9 mouse cellular contexts compared by ENCODE assay signal in genomic region chr5:123992193-123992637, GRCm38 (mm10). TPM values are rescaled to one million over a fixed set of nuclear protein-coding genes. Genes with fewer than 3 reads are reported as not detected.
A peak's percentile ranks its signal among the peaks of the same experiment; 100 is the strongest.
DNase-seq lines count a peak whose midpoint lies in the region; ATAC-seq lines count a peak whose summit lies in the region.
"Had no signal": no experiment of that assay in that cellular context is flagged by ENCODE, and none has a peak within 500 bp of the region (broad histone marks: within the 10 kb centered on the region; RNA-seq: fewer than 3 reads in every experiment).

No protein-coding gene starts in this region.

- H3K9me3 ChIP-seq in forebrain, embryonic 14.5 days (replicated peaks; ENCODE audit: control insufficient read depth, low read length), result no peaks in the 10 kb centered on the region
- H3K9me3 ChIP-seq in forebrain, embryonic 10.5 days, result no peaks in the 10 kb centered on the region
- H3K9me3 ChIP-seq in midbrain, embryonic 16.5 days (replicated peaks; ENCODE audit: control insufficient read depth, low read length, poor library complexity, severe bottlenecking), result no peaks in the 10 kb centered on the region
- H3K9me3 ChIP-seq: embryonic facial prominence, embryonic 12.5 days had no signal

- ATAC-seq in forebrain, embryonic 14.5 days, result no peak
- ATAC-seq in granulocyte monocyte progenitor cell, adult 5-6 weeks (replicated peaks; ENCODE audit: poor library complexity, severe bottlenecking), result peak; percentile 84
- no peak for ATAC-seq in midbrain, embryonic 16.5 days

- no peaks in the 10 kb centered on the region for H3K27me3 ChIP-seq in forebrain, embryonic 14.5 days (replicated peaks; ENCODE audit: control insufficient read depth, insufficient read depth, low read length)
- no peaks in the 10 kb centered on the region for H3K27me3 ChIP-seq in forebrain, embryonic 10.5 days (ENCODE audit: poor library complexity, severe bottlenecking)
- no peaks in the 10 kb centered on the region for H3K27me3 ChIP-seq in midbrain, embryonic 16.5 days (ENCODE audit: control insufficient read depth, insufficient read depth, low read depth, low read length)
- H3K27me3 ChIP-seq: embryonic facial prominence, embryonic 12.5 days had no signal

- WGBS in forebrain, embryonic 14.5 days, result 87% methylated on average over 10 of the region's 10 CpGs
- 84% methylated on average over 10 of the region's 10 CpGs for WGBS in forebrain, embryonic 10.5 days
- 84% methylated on average over 10 of the region's 10 CpGs for WGBS in midbrain, embryonic 16.5 days

- no peak overlapping the region for H3K9ac ChIP-seq in forebrain, embryonic 14.5 days (ENCODE audit: low read length)
- H3K9ac ChIP-seq in midbrain, embryonic 16.5 days (ENCODE audit: low read depth, low read length), result no peak overlapping the region
- H3K9ac ChIP-seq: embryonic facial prominence, embryonic 12.5 days had no signal

- H3K27ac ChIP-seq in forebrain, embryonic 14.5 days (ENCODE audit: low read depth, low read length), result peak overlapping the region; percentile 85; the same call in 1 of the 2 replicates
- no peak overlapping the region for H3K27ac ChIP-seq in forebrain, embryonic 10.5 days
- no peak overlapping the region; the same call in 1 of the 2 replicates for H3K27ac ChIP-seq in midbrain, embryonic 16.5 days (ENCODE audit: low read length)
- H3K27ac ChIP-seq: embryonic facial prominence, embryonic 12.5 days had no signal

- DNase-seq in forebrain, embryonic 14.5 days (ENCODE audit: low spot score), result no peak
- no peak for DNase-seq in forebrain, embryonic 10.5 days (ENCODE audit: extremely low spot score, low spot score)
- DNase-seq in 416B (ENCODE audit: low read depth), result peak; percentile 49
- DNase-seq in kidney, adult 9 months, result peak; percentile 61
- peak; percentile 66 for DNase-seq in skeletal muscle tissue, adult 2 months (ENCODE audit: low read depth, low spot score)
- no peak for DNase-seq in thymus, postnatal 0 days (ENCODE audit: low spot score)

- no peak overlapping the region for H3K4me2 ChIP-seq in forebrain, embryonic 14.5 days (ENCODE audit: low read length)
- H3K4me2 ChIP-seq in midbrain, embryonic 16.5 days (ENCODE audit: low read length), result no peak overlapping the region
- H3K4me2 ChIP-seq: embryonic facial prominence, embryonic 12.5 days had no signal

- peaks cover 12% of the 10 kb centered on the region; the same call in 1 of the 2 replicates for H3K36me3 ChIP-seq in forebrain, embryonic 14.5 days (ENCODE audit: control insufficient read depth, insufficient read depth, low read length)
- H3K36me3 ChIP-seq in forebrain, embryonic 10.5 days (replicated peaks), result peaks cover 4% of the 10 kb centered on the region
- H3K36me3 ChIP-seq in midbrain, embryonic 16.5 days (ENCODE audit: control insufficient read depth, insufficient read depth, low read length), result peaks cover 2% of the 10 kb centered on the region; the same call in 1 of the 2 replicates

- H3K4me1 ChIP-seq in forebrain, embryonic 14.5 days (ENCODE audit: control insufficient read depth, insufficient read depth, low read length), result no peaks in the 10 kb centered on the region
- H3K4me1 ChIP-seq in forebrain, embryonic 10.5 days, result peaks cover 14% of the 10 kb centered on the region
- no peaks in the 10 kb centered on the region; the same call in 1 of the 2 replicates for H3K4me1 ChIP-seq in midbrain, embryonic 16.5 days (ENCODE audit: control insufficient read depth, insufficient read depth, low read length)

- H3K4me3 ChIP-seq in forebrain, embryonic 14.5 days (ENCODE audit: low read depth, low read length), result no peak overlapping the region
- no peak overlapping the region for H3K4me3 ChIP-seq in forebrain, embryonic 10.5 days
- no peak overlapping the region for H3K4me3 ChIP-seq in midbrain, embryonic 16.5 days (ENCODE audit: low read depth, low read length)
- H3K4me3 ChIP-seq: embryonic facial prominence, embryonic 12.5 days had no signal

RNA-seq across cellular contexts. Expression of gene Hip1r, which starts 18.8 kb away (rescaled TPM):
- polyA plus RNA-seq in forebrain, embryonic 14.5 days (2014; fragmentation: Nextera tagmentation; extraction: Ambion mirVana), result 12.4 and 27.1 TPM in 2 replicates
- polyA plus RNA-seq in forebrain, embryonic 10.5 days (2016; fragmentation: Nextera tagmentation; extraction: Ambion mirVana), result 7.7 and 11.1 TPM in 2 replicates
- 11.5 and 39.3 TPM in 2 replicates for total RNA-seq in granulocyte monocyte progenitor cell, adult 5-6 weeks (2014; fragmentation: Nextera tagmentation)
- total RNA-seq in granulocyte monocyte progenitor cell, adult 5-6 weeks (2017), result 10.1 and 16.9 TPM in 2 replicates
- 9.8 and 11.0 TPM in 2 replicates for polyA plus RNA-seq in thymus, postnatal 0 days (2015; fragmentation: Nextera tagmentation; extraction: Ambion mirVana)
- polyA plus RNA-seq in midbrain, embryonic 16.5 days (2015; fragmentation: Nextera tagmentation; extraction: Ambion mirVana), result 33.5 and 34.3 TPM in 2 replicates

RNA-seq across cellular contexts. Expression of gene Vps37b, which starts 39.9 kb away (rescaled TPM):
- polyA plus RNA-seq in forebrain, embryonic 14.5 days (2014; fragmentation: Nextera tagmentation; extraction: Ambion mirVana), result 70.5 and 86.6 TPM in 2 replicates
- 50.8 and 51.2 TPM in 2 replicates for polyA plus RNA-seq in forebrain, embryonic 10.5 days (2016; fragmentation: Nextera tagmentation; extraction: Ambion mirVana)
- total RNA-seq in granulocyte monocyte progenitor cell, adult 5-6 weeks (2014; fragmentation: Nextera tagmentation), result 7.6 and 11.1 TPM in 2 replicates
- 9.5 and 11.6 TPM in 2 replicates for total RNA-seq in granulocyte monocyte progenitor cell, adult 5-6 weeks (2017)
- 32.4 and 32.8 TPM in 2 replicates for polyA plus RNA-seq in thymus, postnatal 0 days (2015; fragmentation: Nextera tagmentation; extraction: Ambion mirVana)
- 59.5 and 62.0 TPM in 2 replicates for polyA plus RNA-seq in midbrain, embryonic 16.5 days (2015; fragmentation: Nextera tagmentation; extraction: Ambion mirVana)

Comparison
In these comparisons a context has a peak if more than half of its experiments do, and no peak if none do; other contexts are left out.
1. DNase-seq: peak in 416B (single experiment), kidney, adult 9 months (single experiment) and skeletal muscle tissue, adult 2 months (single experiment); none in forebrain, embryonic 14.5 days (single experiment), forebrain, embryonic 10.5 days (single experiment) and thymus, postnatal 0 days (single experiment).